10 mouse cellular contexts compared by ENCODE assay signal in the genomic region with DNA sequence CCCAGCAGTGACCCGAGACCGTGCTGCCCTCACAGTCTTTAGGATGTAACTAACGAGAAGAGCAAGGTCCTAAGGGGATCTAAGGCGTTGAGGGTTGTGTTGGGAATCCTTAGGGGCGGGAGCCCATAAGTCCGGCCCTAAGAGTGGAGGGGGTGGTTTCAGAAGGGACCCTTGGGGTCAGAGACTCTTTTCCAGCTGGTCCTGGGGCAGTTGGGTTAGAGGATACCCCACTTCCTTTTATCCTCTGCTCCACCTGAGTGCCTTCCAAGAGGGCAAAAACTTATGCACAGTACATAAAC. TPM values are rescaled to one million over a fixed set of nuclear protein-coding genes. Genes with fewer than 3 reads are reported as not detected.
DNase-seq lines count a peak whose midpoint lies in the region; ATAC-seq and TF ChIP-seq lines count a peak whose summit lies in the region.
"Had no signal": no experiment of that assay in that cellular context is flagged by ENCODE, and none has a peak within 500 bp of the region (broad histone marks: within the 10 kb centered on the region; RNA-seq: fewer than 3 reads in every experiment).

No protein-coding gene starts in this region.

- H3K4me2 ChIP-seq in heart, embryonic 13.5 days: peak overlapping the region; percentile 72
- H3K4me2 ChIP-seq in hindbrain, embryonic 13.5 days: peak overlapping the region; percentile 73
- H3K4me2 ChIP-seq in midbrain, embryonic 13.5 days (replicated peaks): peak overlapping the region; percentile 59

- no peak overlapping the region for H3K9ac ChIP-seq in heart, embryonic 13.5 days
- no peak overlapping the region for H3K9ac ChIP-seq in heart, adult 2 months (ENCODE audit: low read depth, low read length)
- H3K9ac ChIP-seq in hindbrain, embryonic 13.5 days: peak overlapping the region; percentile 72
- peak overlapping the region; percentile 49; the same call in 1 of the 2 replicates for H3K9ac ChIP-seq in midbrain, embryonic 13.5 days (replicated peaks)

- no peak for DNase-seq in heart, adult 2 months
- DNase-seq in MN1 (ENCODE audit: low spot score): peak; percentile 27
- no peak for DNase-seq in ovary, postnatal 14 days (ENCODE audit: low spot score)
- no peak for DNase-seq in right cerebral cortex, postnatal 25 days
- no peak for DNase-seq in urinary bladder, postnatal 10 days (ENCODE audit: low spot score)

- no peak for ATAC-seq in heart, embryonic 13.5 days (ENCODE audit: extremely low read depth, insufficient number of reproducible peaks, low FRiP score, low TSS enrichment)
- ATAC-seq in hindbrain, embryonic 13.5 days (ENCODE audit: low FRiP score): no peak
- no peak; the same call in none of the 2 replicates for ATAC-seq in midbrain, embryonic 13.5 days

- no peak for TF ChIP-seq POLR2A in heart, adult 2 months (IDR thresholded peaks at IDR 0.05; ENCODE audit: insufficient read depth, low read depth, low read length)

- H3K27me3 ChIP-seq in heart, embryonic 13.5 days (replicated peaks): peaks cover 100% of the 10 kb centered on the region
- peaks cover 24% of the 10 kb centered on the region for H3K27me3 ChIP-seq in heart, adult 2 months (ENCODE audit: control insufficient read depth, insufficient read depth, low read length)
- peaks cover 40% of the 10 kb centered on the region for H3K27me3 ChIP-seq in hindbrain, embryonic 13.5 days
- peaks cover 80% of the 10 kb centered on the region for H3K27me3 ChIP-seq in midbrain, embryonic 13.5 days

- no peaks in the 10 kb centered on the region for H3K9me3 ChIP-seq in heart, embryonic 13.5 days
- H3K9me3 ChIP-seq in hindbrain, embryonic 13.5 days: no peaks in the 10 kb centered on the region
- no peaks in the 10 kb centered on the region for H3K9me3 ChIP-seq in midbrain, embryonic 13.5 days

- peak overlapping the region; percentile 47 for H3K4me3 ChIP-seq in heart, embryonic 13.5 days
- H3K4me3 ChIP-seq in heart, adult 2 months: no peak overlapping the region
- H3K4me3 ChIP-seq in hindbrain, embryonic 13.5 days: peak overlapping the region; percentile 36
- H3K4me3 ChIP-seq in midbrain, embryonic 13.5 days (replicated peaks): peak overlapping the region; percentile 31

- intact Hi-C loops in heart, adult 2 months (cut with DNase I): loop anchor here (1.0 to 2.0 kb wide), 2 partner anchors 92 to 157 kb away; no protein-coding TSS in a partner anchor

- H3K79me2 ChIP-seq in heart, adult 2 months (replicated peaks; ENCODE audit: control insufficient read depth, insufficient read depth, low read length): no peaks in the 10 kb centered on the region

- no peaks in the 10 kb centered on the region for H3K36me3 ChIP-seq in heart, embryonic 13.5 days
- no peaks in the 10 kb centered on the region for H3K36me3 ChIP-seq in heart, adult 2 months (ENCODE audit: control insufficient read depth, insufficient read depth, low read length)
- no peaks in the 10 kb centered on the region for H3K36me3 ChIP-seq in hindbrain, embryonic 13.5 days
- H3K36me3 ChIP-seq in midbrain, embryonic 13.5 days: no peaks in the 10 kb centered on the region

- WGBS in heart, embryonic 13.5 days: 2% methylated on average over 6 of the region's 6 CpGs
- 5% methylated on average over 6 of the region's 6 CpGs for WGBS in heart, adult 2 months
- WGBS in hindbrain, embryonic 13.5 days: 2% methylated on average over 6 of the region's 6 CpGs
- under 1% methylated on average over 6 of the region's 6 CpGs for WGBS in midbrain, embryonic 13.5 days

- peaks cover 21% of the 10 kb centered on the region for H3K4me1 ChIP-seq in heart, embryonic 13.5 days
- H3K4me1 ChIP-seq in heart, adult 2 months (ENCODE audit: control insufficient read depth, insufficient read depth, low read length): no peaks in the 10 kb centered on the region
- peaks cover 60% of the 10 kb centered on the region for H3K4me1 ChIP-seq in hindbrain, embryonic 13.5 days (replicated peaks)
- peaks cover 63% of the 10 kb centered on the region for H3K4me1 ChIP-seq in midbrain, embryonic 13.5 days (replicated peaks)

- TF ChIP-seq CTCF in heart, adult 2 months (IDR thresholded peaks at IDR 0.05): no peak

- TF ChIP-seq EP300 in heart, adult 2 months (IDR thresholded peaks at IDR 0.05; ENCODE audit: insufficient read depth, low read depth, low read length): no peak

- no peak overlapping the region for H3K27ac ChIP-seq in heart, embryonic 13.5 days (replicated peaks)
- H3K27ac ChIP-seq in heart, adult 2 months: no peak overlapping the region
- H3K27ac ChIP-seq in hindbrain, embryonic 13.5 days: peak overlapping the region; percentile 14; the same call in 1 of the 2 replicates
- H3K27ac ChIP-seq in midbrain, embryonic 13.5 days: no peak overlapping the region

RNA-seq across cellular contexts. Expression of a gene that starts 12.9 kb away (rescaled TPM):
- not detected in 2 replicates for polyA plus RNA-seq in heart, embryonic 13.5 days (2015; fragmentation: Nextera tagmentation; extraction: Ambion mirVana)
- not detected for total RNA-seq in heart, adult 2 months (2021)
- not detected in 2 replicates for polyA plus RNA-seq in heart, adult 2 months (2012; rRNA removed)
- polyA plus RNA-seq in hindbrain, embryonic 13.5 days (2015; fragmentation: Nextera tagmentation; extraction: Ambion mirVana): 16.5 and 28.5 TPM in 2 replicates
- 3.6 and 4.4 TPM in 2 replicates for polyA plus RNA-seq in midbrain, embryonic 13.5 days (2015; fragmentation: Nextera tagmentation; extraction: Ambion mirVana)
- total RNA-seq: megakaryocyte, adult 5-6 weeks had no signal

RNA-seq across cellular contexts. Expression of a gene that starts 20.6 kb away (rescaled TPM):
- 0.25 and 0.66 TPM in 2 replicates for polyA plus RNA-seq in heart, embryonic 13.5 days (2015; fragmentation: Nextera tagmentation; extraction: Ambion mirVana)
- under 1 TPM in 1 of 2 experiments, not detected in 1; 0.23 TPM for total RNA-seq in heart, adult 2 months (2021)
- polyA plus RNA-seq in heart, adult 2 months (2012; rRNA removed): 0.10 and 0.53 TPM in 2 replicates
- polyA plus RNA-seq in hindbrain, embryonic 13.5 days (2015; fragmentation: Nextera tagmentation; extraction: Ambion mirVana): 104 and 105 TPM in 2 replicates
- 88.6 and 92.6 TPM in 2 replicates for polyA plus RNA-seq in midbrain, embryonic 13.5 days (2015; fragmentation: Nextera tagmentation; extraction: Ambion mirVana)
- total RNA-seq: megakaryocyte, adult 5-6 weeks had no signal

RNA-seq across cellular contexts. Expression of a gene that starts 25.3 kb away (rescaled TPM):
- polyA plus RNA-seq in heart, embryonic 13.5 days (2015; fragmentation: Nextera tagmentation; extraction: Ambion mirVana): 36.4 and 37.0 TPM in 2 replicates
- total RNA-seq in heart, adult 2 months (2021): 10 to 100 TPM; 28.4 to 33.5 TPM
- 21.7 and 29.7 TPM in 2 replicates for polyA plus RNA-seq in heart, adult 2 months (2012; rRNA removed)
- polyA plus RNA-seq in hindbrain, embryonic 13.5 days (2015; fragmentation: Nextera tagmentation; extraction: Ambion mirVana): 55.8 and 60.9 TPM in 2 replicates
- polyA plus RNA-seq in midbrain, embryonic 13.5 days (2015; fragmentation: Nextera tagmentation; extraction: Ambion mirVana): 61.1 and 62.9 TPM in 2 replicates

RNA-seq across cellular contexts. Expression of a gene that starts 25.6 kb away (rescaled TPM):
- 27.7 and 33.6 TPM in 2 replicates for polyA plus RNA-seq in heart, embryonic 13.5 days (2015; fragmentation: Nextera tagmentation; extraction: Ambion mirVana)
- 10 to 100 TPM in 1 of 2 experiments, 1 to 10 TPM in 1; 8.5 to 11.1 TPM for total RNA-seq in heart, adult 2 months (2021)
- polyA plus RNA-seq in heart, adult 2 months (2012; rRNA removed): 20.8 and 21.2 TPM in 2 replicates
- polyA plus RNA-seq in hindbrain, embryonic 13.5 days (2015; fragmentation: Nextera tagmentation; extraction: Ambion mirVana): 52.5 and 54.2 TPM in 2 replicates
- polyA plus RNA-seq in midbrain, embryonic 13.5 days (2015; fragmentation: Nextera tagmentation; extraction: Ambion mirVana): 49.6 and 50.7 TPM in 2 replicates

RNA-seq across cellular contexts. Expression of a gene that starts 31.4 kb away (rescaled TPM):
- 0.33 TPM in 1 of 2 replicates, not detected in the other for polyA plus RNA-seq in heart, embryonic 13.5 days (2015; fragmentation: Nextera tagmentation; extraction: Ambion mirVana)
- not detected for total RNA-seq in heart, adult 2 months (2021)
- polyA plus RNA-seq in heart, adult 2 months (2012; rRNA removed): 0.27 TPM in 1 of 2 replicates, not detected in the other
- not detected in 2 replicates for polyA plus RNA-seq in hindbrain, embryonic 13.5 days (2015; fragmentation: Nextera tagmentation; extraction: Ambion mirVana)
- 0.46 TPM in 1 of 2 replicates, not detected in the other for polyA plus RNA-seq in midbrain, embryonic 13.5 days (2015; fragmentation: Nextera tagmentation; extraction: Ambion mirVana)
- total RNA-seq: layer of hippocampus, postnatal 10 days; megakaryocyte, adult 5-6 weeks had no signal

Comparison
In these comparisons a context has a peak if more than half of its experiments do, and no peak if none do; other contexts are left out.
1. H3K9ac ChIP-seq: peak in hindbrain, embryonic 13.5 days (single experiment) and midbrain, embryonic 13.5 days (single experiment); none in heart, embryonic 13.5 days (single experiment) and heart, adult 2 months (single experiment).
2. RNA of a gene that starts 20.6 kb away (polyA plus RNA-seq): 104 to 105 TPM in hindbrain, embryonic 13.5 days and 88.6 to 92.6 TPM in midbrain, embryonic 13.5 days; 0.25 to 0.66 TPM in heart, embryonic 13.5 days and 0.10 to 0.53 TPM in heart, adult 2 months; every median in the first group is over 10 times any median in the second.
3. Peak in every context shown above with its lines, with median percentiles within 50 percentile points of each other: H3K4me2 ChIP-seq.